Mouse (Mus musculus) kidney, embryonic 14.5 days (tissue): ENCODE measurements around the gene Prkca. TPM values are rescaled to one million over a fixed set of nuclear protein-coding genes. Genes with fewer than 3 reads are reported as not detected.
A peak's percentile ranks its signal among the peaks of the same experiment; 100 is the strongest.

Experiments
- ATAC-seq: fragments of 200-750 bp; cut with Nextera tagmentation; 2 replicates; pipeline ENCODE4 v1.8.0; 2017; ENCODE audit warnings: moderate number of reproducible peaks, mild to moderate bottlenecking, moderate TSS enrichment, moderate library complexity; ENCODE audit not compliant: low FRiP score, low TSS enrichment
- H3K27ac ChIP-seq: fragments of 300-500 bp; sonication (generic); 2 replicates; pipeline ENCODE4 v1.5.1; 2014; ENCODE audit warnings: low read depth, mild to moderate bottlenecking, low read length, moderate library complexity, mixed read lengths
- H3K27me3 ChIP-seq: fragments of 300-500 bp; sonication (generic); 2 replicates; pipeline ENCODE4 v1.6.1; 2014; ENCODE audit warnings: mild to moderate bottlenecking, low read length; ENCODE audit not compliant: control insufficient read depth, insufficient read depth
- H3K36me3 ChIP-seq: fragments of 300-500 bp; sonication (generic); 2 replicates; pipeline ENCODE4 v1.6.1; 2014; ENCODE audit warnings: low read length, mixed read lengths; ENCODE audit not compliant: control insufficient read depth, insufficient read depth
- H3K4me1 ChIP-seq: fragments of 300-500 bp; sonication (generic); 2 replicates; pipeline ENCODE4 v1.6.1; 2014; ENCODE audit warnings: low read length, mixed read lengths; ENCODE audit not compliant: control insufficient read depth, insufficient read depth
- H3K4me2 ChIP-seq: fragments of 300-500 bp; sonication (generic); replicated peaks from 2 replicates; pipeline ENCODE4 v1.6.1; 2014; ENCODE audit warnings: low read depth, mild to moderate bottlenecking, low read length
- H3K4me3 ChIP-seq: fragments of 300-500 bp; sonication (generic); 2 replicates; pipeline ENCODE4 v1.5.1; 2014; ENCODE audit warnings: mild to moderate bottlenecking, low read length
- H3K9ac ChIP-seq: fragments of 300-500 bp; sonication (generic); 2 replicates; pipeline ENCODE4 v1.6.1; 2014; ENCODE audit warnings: low read depth, mild to moderate bottlenecking, low read length, moderate library complexity
- H3K9me3 ChIP-seq: fragments of 300-500 bp; sonication (generic); 2 replicates; pipeline ENCODE4 v1.6.1; 2016; ENCODE audit warnings: low read length; ENCODE audit not compliant: control insufficient read depth
- WGBS: fragments of 180-500 bp; shearing (Covaris S2); extraction: QIAGEN DNeasy Blood & Tissue Kit; methylation state at CpG from one replicate; pipeline ENCODE4 v1.1.7; 2014; 5-methylcytosine and 5-hydroxymethylcytosine counted together
- polyA plus RNA-seq: library from polyadenylated mRNA; unstranded; fragments of >200 nt; fragmentation: Nextera tagmentation; extraction: Ambion mirVana; gene quantifications from 2 replicates; pipeline ENCODE4 v1.2.1, GENCODE M21; 2014

Prkca gene
- polyA plus RNA-seq, 1 experiment from 2014 or later = 10.9 TPM

- WGBS = 79% methylated on average over 8 of the region's 8 CpGs
- H3K27ac ChIP-seq = no peak overlapping the region
These were observed 66.6 kb downstream of the Prkca start for GRCm38 (mm10) chr11:108277096-108277495.

DNA sequence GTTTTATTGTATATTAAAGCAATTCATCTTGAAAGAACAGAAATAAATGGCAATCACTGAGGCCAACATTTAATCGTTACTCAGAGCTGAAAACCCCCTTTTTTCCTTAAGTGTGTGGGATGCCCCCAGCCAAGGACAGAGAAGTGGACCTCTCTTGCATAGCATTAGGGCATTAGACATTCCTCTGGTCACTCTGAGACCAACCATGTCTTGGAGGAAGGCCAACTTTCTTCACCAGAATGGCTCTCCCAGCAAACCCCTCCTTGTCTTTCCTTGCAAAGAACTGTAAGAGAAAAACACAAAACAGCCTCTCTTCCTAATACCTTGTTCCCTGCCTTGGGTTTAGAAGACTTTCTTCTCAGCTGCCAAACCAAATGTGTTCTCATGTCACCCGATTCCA is 67.6 kb downstream of the Prkca start:
- Histone ChIP-seq H3K27ac (no peak overlapping the region), H3K27me3 (no peaks in the 10 kb centered on the region), H3K4me3 (no peak overlapping the region), H3K4me2 (no peak overlapping the region), H3K9me3 (no peaks in the 10 kb centered on the region), H3K36me3 (no peaks in the 10 kb centered on the region), H3K9ac (no peak overlapping the region), H3K4me1 (peaks cover 40% of the 10 kb centered on the region)
- WGBS = 47% methylated on average over 2 of the region's 2 CpGs
- no peak for ATAC-seq

More at GRCm38 (mm10) chr11:108277096-108277495, 66.6 kb downstream of the Prkca start:
- Histone ChIP-seq H3K27me3 (no peaks in the 10 kb centered on the region), H3K4me3 (no peak overlapping the region), H3K4me2 (no peak overlapping the region), H3K4me1 (peaks cover 31% of the 10 kb centered on the region), H3K9me3 (no peaks in the 10 kb centered on the region), H3K9ac (no peak overlapping the region), H3K36me3 (no peaks in the 10 kb centered on the region)
- no peak for ATAC-seq

DNA sequence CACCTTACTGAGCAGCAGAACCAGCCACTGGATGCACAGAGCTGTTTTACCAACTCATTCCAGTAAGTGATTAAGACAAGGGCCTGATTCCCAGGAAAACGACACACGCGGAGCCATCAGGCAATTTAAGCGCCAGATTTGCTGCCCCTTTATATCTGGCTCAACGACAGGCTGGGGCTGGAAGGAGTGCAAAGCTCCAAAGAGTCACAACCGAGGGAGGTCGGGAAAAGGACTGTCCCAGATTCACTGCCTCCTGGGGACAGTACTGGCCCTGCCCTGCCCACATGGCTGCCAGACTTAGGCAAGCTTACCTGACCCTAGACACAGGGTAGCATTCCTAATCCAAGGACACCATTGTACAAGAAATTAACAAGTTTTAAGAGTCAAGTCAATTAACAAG is 69.7 kb downstream of the Prkca start:
- H3K27me3 ChIP-seq = no peaks in the 10 kb centered on the region
- 49% methylated on average over 7 of the region's 7 CpGs for WGBS
- H3K4me2 ChIP-seq = no peak overlapping the region
- no peak overlapping the region for H3K27ac ChIP-seq
- no peak overlapping the region for H3K9ac ChIP-seq
- no peak for ATAC-seq
- no peaks in the 10 kb centered on the region for H3K36me3 ChIP-seq
- peaks cover 44% of the 10 kb centered on the region for H3K4me1 ChIP-seq
- H3K4me3 ChIP-seq = no peak overlapping the region
- H3K9me3 ChIP-seq = no peaks in the 10 kb centered on the region

GRCm38 (mm10) chr11:108273415-108273965 is 70.2 kb downstream of the Prkca start:
- no peak overlapping the region for H3K4me3 ChIP-seq
- ATAC-seq = no peak

DNA sequence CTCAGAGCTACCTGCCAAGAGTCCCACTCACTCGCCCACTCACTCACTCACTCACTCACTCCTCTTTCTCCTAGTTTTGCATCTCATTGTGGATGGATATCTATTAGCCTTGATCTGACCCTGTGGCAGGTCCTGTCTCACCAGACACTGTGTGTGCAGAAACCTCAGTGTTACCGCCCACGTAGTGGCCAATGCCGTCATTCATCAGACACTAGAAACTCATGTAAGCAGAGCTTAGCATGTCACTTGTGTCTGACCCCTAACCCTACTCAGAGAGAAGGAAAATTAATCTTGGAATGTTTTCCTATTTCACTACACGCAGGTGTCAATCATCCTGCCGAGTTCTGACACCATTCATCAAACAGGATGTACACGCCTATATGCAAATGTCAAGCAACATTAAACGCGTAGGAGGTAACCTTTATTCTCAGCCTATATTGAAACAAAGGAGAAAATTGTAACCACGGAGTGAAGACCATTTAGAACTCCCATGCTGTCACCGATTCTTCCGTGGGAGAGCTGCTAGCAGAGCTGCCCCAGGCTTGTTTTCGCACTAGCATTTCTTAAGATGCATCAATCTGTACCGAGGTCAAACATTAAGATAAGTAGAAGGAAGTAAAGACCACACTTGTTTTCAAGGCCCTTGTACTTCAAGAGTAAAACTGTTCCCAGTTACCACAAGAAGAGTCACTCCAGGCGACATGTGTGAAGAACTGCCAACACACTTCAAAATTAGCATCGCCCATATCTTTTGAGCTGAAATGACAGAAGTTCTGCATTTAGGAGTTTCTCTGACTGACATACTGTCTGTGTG is 70.9 kb downstream of the Prkca start:
- no peak overlapping the region for H3K27ac ChIP-seq
- WGBS = 55% methylated on average over 16 of the region's 16 CpGs
- H3K4me2 ChIP-seq = no peak overlapping the region
- no peaks in the 10 kb centered on the region for H3K9me3 ChIP-seq
- H3K27me3 ChIP-seq = no peaks in the 10 kb centered on the region
- no peak overlapping the region for H3K9ac ChIP-seq
- ATAC-seq = no peak
- H3K36me3 ChIP-seq = no peaks in the 10 kb centered on the region
- H3K4me3 ChIP-seq = no peak overlapping the region
- peaks cover 56% of the 10 kb centered on the region for H3K4me1 ChIP-seq

More at GRCm38 (mm10) chr11:108273415-108273965, 70.2 kb downstream of the Prkca start:
- WGBS = 92% methylated on average over 12 of the region's 12 CpGs
- H3K9me3 ChIP-seq = no peaks in the 10 kb centered on the region
- no peak overlapping the region for H3K27ac ChIP-seq
- H3K4me2 ChIP-seq = no peak overlapping the region
- H3K36me3 ChIP-seq = no peaks in the 10 kb centered on the region
- peaks cover 50% of the 10 kb centered on the region for H3K4me1 ChIP-seq
- H3K9ac ChIP-seq = no peak overlapping the region
- H3K27me3 ChIP-seq = no peaks in the 10 kb centered on the region

DNA sequence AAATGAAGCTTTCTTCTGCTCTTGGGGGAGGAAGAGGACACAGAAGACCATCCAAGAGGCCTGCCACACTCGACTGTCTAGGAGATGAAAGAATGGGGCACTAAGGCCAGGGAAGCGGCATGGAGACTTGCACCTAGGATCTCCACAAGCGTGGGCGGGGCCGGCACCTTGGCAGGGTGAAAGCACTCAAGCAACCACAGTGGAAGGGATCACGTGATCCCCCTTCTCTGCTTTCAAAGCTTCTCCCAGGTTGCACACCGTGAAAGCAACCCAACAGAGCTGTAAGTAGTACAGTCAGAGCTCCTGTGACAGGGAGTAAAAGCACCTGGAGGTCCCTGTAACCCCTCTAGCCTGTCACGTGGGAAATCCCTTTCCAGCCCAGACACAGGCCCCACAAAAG is 72.4 kb downstream of the Prkca start:
- Histone ChIP-seq H3K4me2 (no peak overlapping the region), H3K4me3 (no peak overlapping the region), H3K4me1 (peaks cover 54% of the 10 kb centered on the region), H3K27me3 (no peaks in the 10 kb centered on the region), H3K9ac (no peak overlapping the region), H3K27ac (0 out of 2 replicates have a peak overlapping the region, but pooled peaks have one; percentile 31), H3K36me3 (no peaks in the 10 kb centered on the region), H3K9me3 (no peaks in the 10 kb centered on the region)
- peak; percentile 63 for ATAC-seq
- 27% methylated on average over 8 of the region's 8 CpGs for WGBS

GRCm38 (mm10) chr11:108269516-108269915 is 74.2 kb downstream of the Prkca start:
- Histone ChIP-seq H3K4me2 (no peak overlapping the region), H3K4me3 (no peak overlapping the region), H3K9ac (no peak overlapping the region), H3K9me3 (no peaks in the 10 kb centered on the region), H3K27me3 (no peaks in the 10 kb centered on the region), H3K27ac (peak overlapping the region; percentile 33; the same call in 1 of the 2 replicates), H3K4me1 (peaks cover 49% of the 10 kb centered on the region), H3K36me3 (no peaks in the 10 kb centered on the region)
- WGBS = 55% methylated on average over 7 of the region's 7 CpGs
- ATAC-seq = no peak

DNA sequence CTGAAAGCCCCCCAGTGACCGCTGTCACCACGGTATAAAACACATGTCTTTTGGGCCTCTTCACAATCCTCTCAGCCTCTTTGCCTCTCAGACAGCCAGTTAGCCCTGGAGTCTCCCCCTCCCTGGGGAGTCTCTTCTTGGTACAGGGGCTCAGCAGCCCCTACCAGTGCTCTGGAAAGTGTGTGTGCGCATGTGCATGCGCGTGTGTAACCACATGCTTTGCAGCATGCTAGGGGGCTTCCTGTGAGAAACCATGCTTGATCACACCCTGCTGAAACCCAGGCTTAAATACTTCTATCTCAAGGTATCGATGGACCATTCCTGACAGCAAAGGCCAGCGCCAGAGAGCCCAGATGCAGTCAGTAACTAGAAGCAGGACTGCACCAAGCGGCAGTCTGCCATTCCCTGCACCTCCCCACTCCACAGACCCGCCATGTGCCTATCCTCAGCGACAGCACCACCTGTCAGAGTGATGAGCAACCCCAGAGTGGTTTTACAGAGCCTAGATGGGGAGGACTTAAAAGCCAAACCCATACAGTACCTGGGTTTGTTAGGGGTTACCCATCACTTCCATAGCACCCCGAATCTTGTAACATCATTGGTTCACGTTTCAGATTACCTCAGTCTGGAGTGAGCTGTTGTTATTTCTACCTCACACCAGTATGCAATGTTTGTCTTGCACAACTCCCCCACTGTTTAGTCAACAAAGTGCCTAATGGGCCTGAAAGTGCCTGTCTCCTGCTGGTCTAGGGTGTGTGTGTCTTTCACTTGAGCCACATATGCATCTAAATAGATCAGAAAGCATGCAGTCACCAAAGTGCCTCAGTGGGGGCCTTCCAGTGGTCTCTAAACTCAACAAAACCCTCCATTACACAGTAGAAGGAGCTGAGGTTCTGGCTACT is 75.1 kb downstream of the Prkca start:
- H3K9ac ChIP-seq = no peak overlapping the region
- WGBS = 44% methylated on average over 12 of the region's 12 CpGs
- ATAC-seq = peak; percentile 56
- no peaks in the 10 kb centered on the region for H3K9me3 ChIP-seq
- H3K4me2 ChIP-seq = no peak overlapping the region
- no peak overlapping the region for H3K4me3 ChIP-seq
- no peaks in the 10 kb centered on the region for H3K36me3 ChIP-seq
- H3K27ac ChIP-seq = peak overlapping the region; percentile 59; the same call in 1 of the 2 replicates
- peaks cover 49% of the 10 kb centered on the region for H3K4me1 ChIP-seq
- no peaks in the 10 kb centered on the region for H3K27me3 ChIP-seq
